8 mouse cellular contexts compared by ENCODE assay signal in genomic region chr5:150952328-150952668, GRCm38 (mm10). TPM values are rescaled to one million over a fixed set of nuclear protein-coding genes. Genes with fewer than 3 reads are reported as not detected.
DNase-seq lines count a peak whose midpoint lies in the region; ATAC-seq and TF ChIP-seq lines count a peak whose summit lies in the region.

TSS of gene Kl (plus strand) at chr5:150952607.

- peak within 1 kb of the TSS; percentile 84 for H3K4me2 ChIP-seq in lung, embryonic 16.5 days (ENCODE audit: low read depth, low read length)
- peak within 1 kb of the TSS; percentile 70 for H3K4me2 ChIP-seq in forebrain, embryonic 15.5 days (replicated peaks)

- no peak for DNase-seq in lung, postnatal 10 days
- DNase-seq in kidney, postnatal 36 days, result peak; percentile 84 to 89
- DNase-seq in B cell, adult 2 months, result no peak
- no peak for DNase-seq in urinary bladder, adult 2 months (ENCODE audit: low spot score)

- TF ChIP-seq CTCF in olfactory bulb, adult 2 months (IDR thresholded peaks at IDR 0.05; ENCODE audit: insufficient read depth, low read depth, low read length), result no peak

- peak within 1 kb of the TSS; percentile 50 for H3K9ac ChIP-seq in lung, embryonic 16.5 days (ENCODE audit: low read length)
- H3K9ac ChIP-seq in forebrain, embryonic 15.5 days (replicated peaks), result peak within 1 kb of the TSS; percentile 41

- no peaks in the 10 kb centered on the region for H3K9me3 ChIP-seq in lung, embryonic 16.5 days (ENCODE audit: control insufficient read depth, low read length)
- no peaks in the 10 kb centered on the region for H3K9me3 ChIP-seq in forebrain, embryonic 15.5 days

- ATAC-seq in lung, embryonic 16.5 days (ENCODE audit: low read depth), result peak; percentile 47
- ATAC-seq in forebrain, embryonic 15.5 days (replicated peaks), result peak; percentile 60
- no peak for ATAC-seq in inflammation-experienced regulatory T-cells, adult 6 months

- no peak for TF ChIP-seq POLR2A in olfactory bulb, adult 2 months (IDR thresholded peaks at IDR 0.05; ENCODE audit: insufficient read depth, low read depth, low read length)

- H3K4me1 ChIP-seq in lung, embryonic 16.5 days (replicated peaks; ENCODE audit: control insufficient read depth, insufficient read depth, low read length), result peaks cover 12% of the 10 kb centered on the region
- peaks cover 12% of the 10 kb centered on the region for H3K4me1 ChIP-seq in forebrain, embryonic 15.5 days
- peaks cover 15% of the 10 kb centered on the region for H3K4me1 ChIP-seq in olfactory bulb, adult 2 months (ENCODE audit: control insufficient read depth, insufficient read depth, low read length)

- H3K27me3 ChIP-seq in lung, embryonic 16.5 days (ENCODE audit: control insufficient read depth, insufficient read depth, low read depth, low read length), result peaks cover 33% of the 10 kb centered on the region
- H3K27me3 ChIP-seq in forebrain, embryonic 15.5 days, result peaks cover 29% of the 10 kb centered on the region

- WGBS in lung, embryonic 16.5 days, result 1% methylated on average over 20 of the region's 22 CpGs
- 4% methylated on average over 19 of the region's 22 CpGs for WGBS in forebrain, embryonic 15.5 days
- WGBS in olfactory bulb, adult 2 months, result 1% methylated on average over 22 of the region's 22 CpGs

- peak within 1 kb of the TSS; percentile 57 for H3K4me3 ChIP-seq in lung, embryonic 16.5 days (ENCODE audit: low read length)
- H3K4me3 ChIP-seq in forebrain, embryonic 15.5 days, result peak within 1 kb of the TSS; percentile 48
- H3K4me3 ChIP-seq in olfactory bulb, adult 2 months (ENCODE audit: insufficient read depth, low read depth, low read length), result peak within 1 kb of the TSS; percentile 42

- no peak within 1 kb of the TSS for H3K27ac ChIP-seq in lung, embryonic 16.5 days (ENCODE audit: low read length)
- H3K27ac ChIP-seq in forebrain, embryonic 15.5 days (replicated peaks), result no peak within 1 kb of the TSS
- H3K27ac ChIP-seq in olfactory bulb, adult 2 months (ENCODE audit: insufficient read depth, low read depth, low read length), result no peak within 1 kb of the TSS

- H3K36me3 ChIP-seq in lung, embryonic 16.5 days (ENCODE audit: control insufficient read depth, insufficient read depth, low read length), result no peaks in the 10 kb centered on the region
- no peaks in the 10 kb centered on the region for H3K36me3 ChIP-seq in forebrain, embryonic 15.5 days

RNA-seq across cellular contexts. Expression of gene Kl, which starts in this region (rescaled TPM):
- polyA plus RNA-seq in lung, embryonic 16.5 days (2015; fragmentation: Nextera tagmentation; extraction: Ambion mirVana), result 0.09 and 0.25 TPM in 2 replicates
- polyA plus RNA-seq in forebrain, embryonic 15.5 days (2015; fragmentation: Nextera tagmentation; extraction: Ambion mirVana), result 0.29 and 0.37 TPM in 2 replicates
- polyA plus RNA-seq in olfactory bulb, adult 2 months (2012; ENCODE audit: insufficient read depth, insufficient read length, low replicate concordance, missing spikeins), result not detected in 2 replicates
- not detected for polyA plus RNA-seq in inflammation-experienced regulatory T-cells, adult 6 months (2017; shearing (Covaris generic))
- 0.91 and 1.1 TPM in 2 replicates for polyA plus RNA-seq in urinary bladder, adult 2 months (2012; rRNA removed)

Comparison
In these comparisons a context has a peak if more than half of its experiments do, and no peak if none do; other contexts are left out.
1. Peak in ATAC-seq, H3K4me3 ChIP-seq, H3K9ac ChIP-seq and H3K4me2 ChIP-seq in lung, embryonic 16.5 days; RNA of the gene not detected or under 1 TPM.
2. Peak in ATAC-seq, H3K4me3 ChIP-seq, H3K9ac ChIP-seq and H3K4me2 ChIP-seq in forebrain, embryonic 15.5 days; RNA of the gene not detected or under 1 TPM.
3. DNase-seq: peak in kidney, postnatal 36 days (2 of 2); none in lung, postnatal 10 days (single experiment), B cell, adult 2 months (0 of 2) and urinary bladder, adult 2 months (single experiment).
4. Peak in every context shown above with its lines, with median percentiles within 50 percentile points of each other: H3K4me3 ChIP-seq.